In genomic region chr9:120027401-120028151, GRCm38 (mm10) we compare ENCODE assay signal across 1 mouse cellular context.
TF ChIP-seq lines count a peak whose summit lies in the region.

No protein-coding gene starts in this region.

TF ChIP-seq in MEL, 35 proteins besides CTCF, POLR2A, EP300 and RAD21 (continued from another document):
- TF ChIP-seq MYC (IDR thresholded peaks at IDR 0.05; ENCODE audit: low read depth, low read length) = peak; percentile 57; the same call in 1 of the 2 replicates
- peak; percentile 69 for TF ChIP-seq ZC3H11A (IDR thresholded peaks at IDR 0.05; ENCODE audit: low read depth, low read length)
- no peak for TF ChIP-seq CHD2 (IDR thresholded peaks at IDR 0.05; ENCODE audit: low read length)
- TF ChIP-seq USF1 (IDR thresholded peaks at IDR 0.05; ENCODE audit: low read depth, low read length) = no peak
- TF ChIP-seq TAL1 (IDR thresholded peaks at IDR 0.05; ENCODE audit: low read length) = no peak
- TF ChIP-seq MAZ (IDR thresholded peaks at IDR 0.05; ENCODE audit: low read depth, low read length) = no peak
- TF ChIP-seq POLR2AphosphoS2 (IDR thresholded peaks at IDR 0.05; ENCODE audit: low read length) = no peak
- no peak for TF ChIP-seq KAT2A (conservative IDR thresholded peaks at IDR 0.05; ENCODE audit: low read depth, low read length)
- TF ChIP-seq SMC3 (IDR thresholded peaks at IDR 0.05; ENCODE audit: low read depth, low read length) = peak; percentile 74
- no peak for TF ChIP-seq MEF2A (IDR thresholded peaks at IDR 0.05; ENCODE audit: extremely low read depth, insufficient replicate concordance, low read depth, low read length, poor library complexity, severe bottlenecking)
- TF ChIP-seq E2F4 (IDR thresholded peaks at IDR 0.05; ENCODE audit: borderline replicate concordance, low read depth, low read length) = no peak
- no peak for TF ChIP-seq UBTF (IDR thresholded peaks at IDR 0.05; ENCODE audit: borderline replicate concordance, insufficient read depth, low read depth, low read length)
- no peak for TF ChIP-seq ELF1 (IDR thresholded peaks at IDR 0.05; ENCODE audit: low read depth, low read length)
- no peak for TF ChIP-seq POLR2AphosphoS5 (IDR thresholded peaks at IDR 0.05; ENCODE audit: borderline replicate concordance, low read depth, low read length)
- TF ChIP-seq MAFK (IDR thresholded peaks at IDR 0.05; ENCODE audit: borderline replicate concordance, low read depth, low read length) = no peak
- no peak for TF ChIP-seq USF2 (IDR thresholded peaks at IDR 0.05; ENCODE audit: borderline replicate concordance in 1 of 2, insufficient read depth in 1 of 2, low read depth in 1 of 2, low read length in 2 of 2)
- TF ChIP-seq BHLHE40 (IDR thresholded peaks at IDR 0.05; ENCODE audit: borderline replicate concordance, low read depth, low read length) = peak; percentile 33; the same call in 1 of the 2 replicates
- TF ChIP-seq ZMIZ1 (IDR thresholded peaks at IDR 0.05; ENCODE audit: low read depth, low read length) = no peak
- peak; percentile 43; the same call in 1 of the 2 replicates for TF ChIP-seq MXI1 (IDR thresholded peaks at IDR 0.05; ENCODE audit: low read depth, low read length)
- TF ChIP-seq SIN3A (IDR thresholded peaks at IDR 0.05; ENCODE audit: low read length) = peak; percentile 50
- no peak for TF ChIP-seq JUND (IDR thresholded peaks at IDR 0.05; ENCODE audit: low read depth, low read length)
- peak; percentile 37; the same call in 1 of the 2 replicates for TF ChIP-seq NELFE (IDR thresholded peaks at IDR 0.05; ENCODE audit: low read depth, low read length)
- no peak for TF ChIP-seq TCF12 (IDR thresholded peaks at IDR 0.05; ENCODE audit: low read depth, low read length)
- no peak for TF ChIP-seq MYB (IDR thresholded peaks at IDR 0.05; ENCODE audit: low read depth, low read length)
- TF ChIP-seq GATA1 (IDR thresholded peaks at IDR 0.05; ENCODE audit: low read depth, low read length) = no peak
- TF ChIP-seq ZKSCAN1 (IDR thresholded peaks at IDR 0.05; ENCODE audit: low read depth, low read length) = no peak
- TF ChIP-seq GABPA (IDR thresholded peaks at IDR 0.05; ENCODE audit: low read depth, low read length) = no peak
TF ChIP-seq in MEL: peak in this region for 10.
